Mouse (Mus musculus) heart, postnatal 14 days (tissue): ENCODE results near the gene Rcor1. TPM values are rescaled to one million over a fixed set of nuclear protein-coding genes. Genes with fewer than 3 reads are reported as not detected.

Experiments
- DNase-seq, 2 experiments: peaks; one replicate each; pipeline ENCODE4 v3.0.0; 2021 to 2022
- intact Hi-C: fragments of 180-260 bp; cut with DNase I; formaldehyde crosslinking; loops from one replicate; pipeline ENCODE4 v1.15.1; 2025
- total RNA-seq, 2 experiments: library from RNA; stranded (reverse); gene quantifications; 2 replicates each; pipeline ENCODE4 v1.2.3; 2021

Gene Rcor1
- total RNA-seq, 2 experiments from 2014 or later = 22.0 to 22.3 TPM

DNA sequence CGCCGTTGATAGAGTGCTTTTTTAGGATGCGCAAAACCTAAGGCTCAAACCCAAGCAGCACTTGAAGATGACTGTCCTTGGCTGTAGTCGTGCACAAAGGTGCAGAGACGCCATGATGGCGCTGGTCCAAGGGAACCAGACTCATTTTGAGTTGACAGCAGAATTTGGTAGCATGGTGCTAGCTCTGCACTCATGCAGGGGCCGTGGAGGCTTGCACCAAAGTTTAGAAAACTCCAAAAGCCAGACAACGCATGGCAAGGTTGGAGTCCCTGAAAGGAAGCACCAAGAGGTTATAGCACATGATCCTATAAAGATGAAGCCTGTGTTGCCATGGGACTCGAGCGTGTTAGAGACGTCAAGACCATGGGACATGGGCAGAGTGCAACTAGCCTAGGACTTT is 21.1 kb upstream of the Rcor1 start:
- no peak for DNase-seq
- intact Hi-C loops = no loop called here

DNA sequence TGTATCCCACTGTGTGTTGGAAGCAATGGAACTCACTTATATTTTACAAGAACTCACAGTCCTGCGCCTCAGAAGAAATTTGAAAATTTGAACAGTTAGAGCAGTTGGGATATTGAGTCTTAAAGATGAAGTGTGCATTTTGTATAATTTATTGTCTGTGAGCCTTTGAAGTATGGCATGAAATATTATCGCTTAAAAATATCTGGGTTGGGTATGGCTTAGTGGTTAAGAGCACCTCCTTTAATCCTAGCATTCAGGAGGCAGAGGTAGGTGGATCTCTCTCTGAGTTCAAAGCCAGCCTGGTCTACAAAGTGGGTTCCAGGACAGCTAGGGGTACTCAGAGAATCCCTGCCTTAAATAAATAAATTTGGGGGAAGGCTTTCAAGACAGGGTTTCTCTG is 20.1 kb upstream of the Rcor1 start:
- DNase-seq = no peak
- intact Hi-C loops = no loop called here

DNA sequence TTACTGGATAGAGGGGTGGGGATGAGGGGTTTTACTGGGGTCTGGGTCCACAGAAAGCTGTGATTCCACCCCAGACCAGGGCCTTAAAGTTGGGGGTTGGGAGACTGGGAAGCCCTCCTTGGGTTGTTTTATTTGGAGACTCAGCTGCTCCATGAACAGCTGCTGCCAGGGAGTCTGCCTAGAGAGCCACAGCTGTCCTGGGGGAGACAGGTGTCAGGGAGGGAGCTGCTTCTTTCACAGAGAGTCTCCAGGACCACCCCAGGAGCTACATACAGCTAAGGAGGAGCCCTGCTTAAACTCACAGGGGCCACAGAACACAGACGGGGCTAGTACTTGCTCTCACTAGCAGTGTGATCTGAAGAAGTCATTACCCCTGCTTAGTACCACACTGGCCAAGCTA is 18.0 kb upstream of the Rcor1 start:
- intact Hi-C loops = no loop called here
- no peak for DNase-seq

DNA sequence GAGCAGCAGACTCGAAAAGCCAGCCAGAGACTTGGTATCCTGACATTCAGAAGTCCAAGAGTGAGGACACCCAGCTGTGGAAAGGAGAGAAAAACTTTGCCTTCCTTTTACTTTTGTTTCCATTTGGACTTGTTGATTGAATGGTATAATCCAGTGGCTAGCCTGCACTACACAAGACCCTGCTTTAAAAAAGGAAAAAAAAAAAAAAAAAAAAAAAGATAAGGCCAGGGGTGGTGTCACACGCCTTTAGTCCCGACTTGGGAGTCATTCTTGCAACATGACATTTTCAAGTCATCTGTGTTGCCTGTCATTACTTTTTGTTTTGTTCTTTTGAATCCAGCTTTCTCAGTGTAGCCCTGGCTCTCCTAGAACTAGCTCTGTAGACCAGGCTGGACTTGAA is 17.6 kb upstream of the Rcor1 start:
- DNase-seq = no peak
- intact Hi-C loops = no loop called here

DNA sequence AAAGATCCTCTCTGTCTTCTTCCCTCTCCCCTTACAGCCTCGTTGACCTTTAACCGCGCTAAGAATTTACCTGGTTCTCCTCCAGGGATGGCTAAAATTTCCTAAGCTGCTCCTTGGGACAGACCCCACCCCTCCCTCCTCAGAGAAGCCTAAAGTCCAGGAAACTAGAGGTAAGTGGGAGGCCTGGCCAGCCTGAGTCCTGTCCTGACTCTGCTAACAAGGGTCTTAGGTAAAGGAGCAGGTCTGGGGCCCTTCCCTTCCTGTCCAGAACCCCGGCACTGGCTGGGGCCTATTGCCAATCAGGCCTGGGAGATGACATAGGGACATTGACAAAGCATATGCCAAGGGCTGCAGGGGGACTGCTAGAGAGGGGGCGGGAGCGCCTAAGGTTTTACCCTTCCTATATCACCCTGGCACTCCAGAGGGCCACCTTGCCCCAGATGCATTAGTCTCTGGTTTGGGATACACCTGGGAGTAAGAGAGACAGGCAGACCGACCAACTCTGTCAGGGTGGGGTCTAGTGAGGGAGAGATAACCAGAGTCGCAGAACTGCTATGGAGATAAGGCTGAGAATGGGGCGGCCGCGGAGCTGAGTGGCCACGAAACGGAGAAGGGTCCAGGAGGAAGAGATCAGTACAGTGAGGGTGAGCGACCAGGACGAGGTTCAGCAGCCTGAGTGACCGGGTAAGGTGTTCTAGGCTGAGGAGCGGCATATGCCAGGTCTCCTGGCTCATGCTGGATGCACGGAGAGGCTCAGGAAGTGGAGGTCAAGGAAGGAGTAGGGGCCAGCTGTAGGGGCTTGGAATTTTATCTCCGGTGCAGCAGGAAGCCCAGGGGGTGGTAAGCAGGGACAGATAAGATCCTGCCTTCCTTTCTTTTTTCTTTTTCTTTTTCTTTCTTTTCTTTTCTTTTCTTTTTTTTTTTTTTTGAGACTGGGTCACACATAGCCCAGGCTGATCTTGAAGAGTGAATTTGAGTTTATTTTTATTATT is 10.7 kb upstream of the Rcor1 start:
- no peak for DNase-seq
- intact Hi-C loops = no loop called here

DNA sequence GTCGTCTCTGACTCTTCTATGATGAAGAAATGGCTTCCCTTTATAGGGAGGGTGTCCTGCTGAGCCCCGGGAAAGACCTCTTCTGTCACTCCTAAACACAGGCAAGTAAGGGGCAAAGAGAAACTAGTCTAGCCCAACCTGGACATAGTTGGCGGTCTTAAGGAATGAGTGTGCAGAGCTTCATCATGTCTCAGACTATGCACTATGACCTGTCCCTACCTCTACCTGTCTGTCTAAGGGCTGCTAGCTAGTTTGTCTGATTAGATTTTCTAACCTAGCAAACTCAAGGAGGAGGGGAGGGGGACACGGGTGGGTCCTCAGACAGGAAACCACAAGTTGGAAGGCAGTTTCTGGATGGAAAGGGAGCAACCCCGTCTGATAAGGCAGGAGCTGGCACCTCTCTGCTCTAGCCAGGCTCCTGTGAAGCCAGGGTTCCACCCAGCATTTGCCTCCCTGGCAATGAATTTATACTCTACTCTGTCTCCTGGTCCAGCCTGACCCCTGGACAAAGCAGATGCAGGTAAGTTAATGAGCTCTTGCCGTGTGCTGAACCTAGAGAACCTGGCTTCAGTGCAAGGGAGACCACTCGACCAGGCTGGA is 9.8 kb upstream of the Rcor1 start:
- intact Hi-C loops = no loop called here
- DNase-seq = no peak

DNA sequence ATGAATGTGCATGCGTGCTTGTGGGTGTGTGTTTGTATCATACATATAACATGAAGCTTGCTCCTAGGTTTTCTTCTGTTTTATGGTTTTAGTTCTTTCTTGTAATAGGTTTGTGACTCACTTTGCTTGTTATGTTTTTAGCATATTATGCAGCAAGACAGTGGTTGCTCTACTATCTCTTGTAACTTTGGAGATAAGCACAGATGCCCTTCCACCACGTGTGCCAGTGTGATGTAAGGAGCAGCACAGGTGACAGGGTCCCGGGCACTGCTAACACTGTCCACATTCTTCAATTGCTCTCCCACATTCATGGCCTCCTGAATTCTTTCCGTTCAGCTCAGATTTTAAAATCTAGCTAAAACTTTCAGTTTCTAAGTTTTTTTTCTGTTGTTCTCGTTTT is 6.3 kb upstream of the Rcor1 start:
- DNase-seq = no peak
- intact Hi-C loops = no loop called here

DNA sequence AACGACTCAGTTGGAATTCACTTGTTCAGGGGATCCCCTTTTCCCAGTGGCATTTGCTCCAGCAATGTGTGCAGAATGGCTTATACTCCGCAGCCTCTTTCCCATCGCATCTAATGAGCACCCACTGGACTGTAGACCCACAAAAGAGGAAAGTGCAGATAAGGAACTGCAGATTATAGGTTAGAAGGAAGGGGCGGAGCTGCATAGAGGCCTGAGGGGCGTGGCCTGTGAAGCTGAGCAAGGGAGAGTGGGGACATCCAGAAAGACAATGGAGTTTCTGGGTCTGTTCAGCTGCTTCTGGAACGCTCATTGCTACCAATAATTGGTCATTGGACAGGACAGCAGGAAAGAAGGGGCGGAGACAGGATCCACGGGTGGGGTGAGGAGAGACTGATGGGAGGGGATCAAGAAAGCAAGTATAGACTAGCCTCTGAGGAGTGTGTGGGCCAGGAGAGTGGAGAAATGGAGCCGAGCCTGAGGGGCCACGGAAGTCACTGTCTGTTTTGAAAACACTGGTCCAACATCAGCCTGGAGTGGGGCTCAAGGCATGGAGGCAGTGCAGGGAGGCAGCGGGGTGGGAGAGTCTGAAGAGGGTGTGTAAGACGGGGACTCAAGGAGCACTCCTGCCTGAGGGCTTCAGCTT is 3.8 kb upstream of the Rcor1 start:
- peak; percentile 11 to 22 for DNase-seq
- intact Hi-C loops = no loop called here

DNA sequence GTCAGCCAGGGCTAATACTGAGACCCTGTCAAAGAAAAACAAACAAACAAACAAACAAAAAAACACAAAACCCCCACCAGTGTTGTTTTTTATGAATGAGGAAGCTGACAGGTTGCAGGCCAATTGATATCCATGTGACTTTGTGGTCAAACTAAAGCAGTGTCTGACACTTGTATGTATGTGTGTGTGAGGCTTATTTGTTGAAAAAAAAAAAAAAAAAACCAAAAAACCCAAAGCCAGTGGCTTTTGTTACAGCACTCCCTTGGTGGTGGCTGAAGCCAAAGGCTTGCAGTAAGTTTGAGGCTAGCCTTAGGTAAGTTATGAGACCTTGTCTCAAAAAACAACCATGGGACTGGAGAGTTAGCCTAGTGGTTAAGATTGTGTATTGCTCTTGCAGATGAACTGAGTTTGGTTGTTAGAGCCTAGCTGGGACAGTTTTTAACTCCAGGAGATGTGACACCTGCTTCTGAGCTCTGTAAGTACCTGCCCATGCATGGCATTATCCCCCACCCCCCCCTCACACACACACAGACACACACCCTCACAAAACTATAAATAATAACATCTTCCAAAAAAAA is 2.9 kb upstream of the Rcor1 start:
- intact Hi-C loops = no loop called here
- DNase-seq = no peak

DNA sequence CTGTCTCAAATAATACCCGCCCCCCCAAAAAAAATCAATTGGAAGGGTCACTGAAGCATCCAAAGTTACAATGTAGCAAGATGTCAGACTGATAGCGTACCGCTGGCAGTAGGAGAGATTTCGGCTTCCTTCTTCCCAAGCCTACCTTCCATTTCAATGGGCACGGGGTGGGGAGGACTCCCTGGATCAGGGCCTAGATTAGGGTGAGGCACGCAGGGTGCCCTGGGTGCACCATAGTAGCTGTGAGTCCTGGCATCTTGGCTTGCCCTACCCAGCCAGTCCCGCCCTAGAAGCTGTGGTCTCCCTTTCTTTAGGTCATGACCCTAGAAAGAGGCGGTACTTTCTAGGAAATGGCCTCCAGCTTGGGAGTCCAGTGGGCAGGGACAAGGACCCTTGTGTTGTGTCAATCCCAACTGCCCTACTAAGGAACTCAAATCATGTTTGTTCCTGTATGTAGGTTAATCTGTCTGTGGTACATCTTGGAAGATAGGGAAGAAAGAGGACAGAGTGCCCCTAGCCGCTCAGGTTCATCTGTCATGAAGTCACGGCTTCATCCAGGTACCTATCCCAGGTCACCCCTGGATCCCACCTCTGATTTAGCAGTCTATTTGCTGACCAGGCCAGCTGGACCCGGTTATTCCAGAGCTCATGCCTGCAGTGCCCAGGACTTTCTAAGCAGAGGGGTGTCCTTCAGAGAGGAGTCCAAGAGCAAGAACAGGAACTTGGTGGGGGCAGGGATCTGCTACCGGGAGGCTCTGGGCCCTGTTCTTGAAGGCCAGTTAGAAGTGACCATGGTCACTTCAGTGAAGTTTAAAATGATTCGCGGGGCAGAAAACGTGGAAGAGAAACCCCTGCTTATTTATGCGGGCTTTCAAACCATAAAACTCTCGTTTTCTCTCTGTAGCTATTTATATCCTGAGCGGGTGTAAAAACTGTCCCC is 1.6 kb upstream of the Rcor1 start:
- intact Hi-C loops = loop anchor here (2.0 kb wide), 1 partner anchor 45 kb away; no protein-coding TSS in a partner anchor
- DNase-seq = peak; percentile 29 to 49

DNA sequence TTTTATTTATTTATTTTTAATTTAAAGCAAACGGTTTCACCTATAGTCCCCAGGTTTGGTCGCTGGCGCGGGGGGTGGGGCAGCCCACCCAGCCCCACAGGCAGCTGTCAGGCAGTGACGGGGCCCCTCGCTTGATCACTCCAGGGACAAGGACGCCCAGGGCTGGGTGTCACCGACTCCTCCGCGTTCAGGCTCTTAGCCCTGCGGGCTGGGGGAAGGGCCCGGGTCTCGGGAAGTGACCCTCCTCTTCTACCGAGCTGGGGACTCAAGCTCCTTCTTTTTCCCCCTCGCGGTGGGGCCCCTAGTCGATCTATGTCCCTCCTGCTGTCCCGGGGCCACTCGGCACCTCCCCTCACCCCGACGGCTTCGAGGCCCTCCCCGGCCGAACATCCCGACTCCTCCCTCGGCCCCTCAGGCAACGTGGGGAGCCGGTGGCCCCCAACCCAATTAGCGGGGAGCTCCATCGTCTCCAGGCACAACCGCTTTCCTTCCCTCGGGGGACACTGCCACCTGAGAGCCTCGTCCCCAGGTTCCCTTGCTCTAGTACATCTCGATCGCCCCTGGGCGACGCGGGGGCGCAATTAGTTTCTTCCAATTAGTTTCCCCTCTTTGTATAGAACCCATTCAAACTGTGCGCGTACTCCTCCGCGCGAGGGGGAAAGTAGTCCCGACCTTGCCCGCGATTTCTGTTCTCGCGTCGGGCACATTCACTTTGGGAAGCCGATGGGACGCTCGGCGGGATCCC is 748 bp upstream of the Rcor1 start:
- DNase-seq = peak in 1 of 2 experiments; percentile 62
- intact Hi-C loops = loop anchor here (2.0 kb wide), 1 partner anchor 46 kb away; no protein-coding TSS in a partner anchor

DNA sequence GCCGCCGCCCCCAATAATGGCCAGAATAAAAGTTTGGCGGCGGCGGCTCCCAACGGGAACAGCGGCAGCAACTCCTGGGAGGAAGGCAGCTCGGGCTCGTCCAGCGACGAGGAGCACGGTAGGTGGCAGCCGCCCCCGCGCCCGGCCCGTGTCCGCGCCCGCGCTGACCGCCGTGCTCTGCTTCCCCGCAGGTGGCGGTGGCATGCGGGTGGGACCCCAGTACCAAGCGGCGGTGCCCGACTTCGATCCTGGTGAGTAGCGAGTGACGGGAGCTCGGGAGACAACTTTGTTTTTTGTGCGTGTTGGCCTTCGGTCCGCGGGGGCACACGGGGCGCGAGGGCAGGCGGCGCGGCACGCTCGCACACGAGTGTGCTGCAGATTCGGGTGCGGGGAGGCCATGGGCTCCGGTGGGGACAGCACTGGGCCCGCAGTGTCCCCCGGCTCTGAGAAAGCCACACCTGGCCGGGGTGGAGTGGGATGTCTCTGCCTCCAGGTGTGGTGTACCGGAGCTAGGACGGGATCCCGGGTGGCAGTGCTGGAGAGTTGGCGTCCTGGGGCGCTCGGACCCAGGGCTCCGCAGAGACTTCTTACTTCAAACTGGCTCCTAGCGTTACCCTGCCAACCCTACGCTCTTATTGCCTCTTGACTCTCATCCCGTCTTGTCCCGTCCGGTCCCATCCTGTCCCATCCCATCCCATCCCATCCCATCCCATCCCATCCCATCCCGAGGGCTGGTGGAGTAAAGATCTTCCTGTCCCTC is 800 bp downstream of the Rcor1 start:
- peak; percentile 55 to 62 for DNase-seq
- intact Hi-C loops = loop anchor here (2.0 kb wide), 1 partner anchor 47 kb away; no protein-coding TSS in a partner anchor

DNA sequence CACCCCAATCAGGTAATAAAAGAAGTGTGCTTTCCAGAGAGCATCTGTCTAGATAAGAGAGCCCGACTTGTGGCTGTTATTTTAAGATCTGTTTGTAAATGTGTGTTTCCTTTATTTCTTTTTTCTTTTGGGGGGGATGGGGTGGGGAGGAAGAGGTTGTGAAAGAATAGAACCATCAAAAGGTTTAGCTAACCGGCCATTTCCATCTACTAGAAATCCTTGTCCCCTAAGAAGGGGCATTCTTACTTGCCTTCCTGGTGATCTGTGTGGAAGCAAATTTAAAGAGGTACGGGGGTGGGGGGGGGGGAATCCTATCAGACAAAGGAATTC is 1.3 kb downstream of the Rcor1 start:
- no peak for DNase-seq
- intact Hi-C loops = no loop called here

DNA sequence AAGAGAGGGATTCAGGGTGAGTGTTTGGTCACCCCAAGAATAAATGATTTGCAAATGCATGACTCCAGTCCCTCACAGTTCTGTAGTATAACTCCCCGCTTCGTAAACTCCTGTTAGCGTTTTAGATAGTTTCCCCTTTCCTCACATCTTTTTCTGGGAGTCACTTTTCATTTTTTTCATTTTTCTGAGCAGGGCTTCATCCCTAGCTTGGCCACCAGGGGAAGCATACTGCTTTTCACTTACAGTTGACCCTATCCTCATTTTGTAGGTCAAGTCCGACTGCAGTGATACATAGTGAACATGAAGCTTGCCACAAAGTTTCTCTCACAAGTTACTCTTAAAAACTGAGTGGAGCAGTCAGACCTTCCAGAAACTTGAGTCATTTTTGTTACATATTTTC is 2.0 kb downstream of the Rcor1 start:
- DNase-seq = peak; percentile 10 to 46

DNA sequence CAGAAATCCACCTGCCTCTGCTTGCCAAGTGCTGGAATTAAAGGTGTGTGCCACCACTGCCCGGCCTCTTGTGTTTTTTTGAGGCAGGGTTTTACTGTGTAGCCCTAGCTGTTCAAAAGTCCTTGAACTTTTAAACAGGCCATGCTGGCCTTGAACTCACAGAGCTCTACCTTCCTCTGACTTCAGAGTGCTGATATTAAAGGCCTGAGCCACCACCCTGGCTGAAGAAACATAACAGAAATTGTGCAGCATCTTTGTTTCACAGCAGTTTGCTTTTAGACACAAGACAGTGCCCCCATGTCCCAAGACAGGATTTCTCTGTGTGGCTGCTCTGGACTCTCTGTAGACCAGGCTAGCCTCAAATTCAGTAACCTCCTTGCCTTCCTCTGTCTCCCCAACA is 3.2 kb downstream of the Rcor1 start:
- intact Hi-C loops = no loop called here

More for the DNA sequence above, 2.0 kb downstream of the Rcor1 start:
- intact Hi-C loops = no loop called here

DNA sequence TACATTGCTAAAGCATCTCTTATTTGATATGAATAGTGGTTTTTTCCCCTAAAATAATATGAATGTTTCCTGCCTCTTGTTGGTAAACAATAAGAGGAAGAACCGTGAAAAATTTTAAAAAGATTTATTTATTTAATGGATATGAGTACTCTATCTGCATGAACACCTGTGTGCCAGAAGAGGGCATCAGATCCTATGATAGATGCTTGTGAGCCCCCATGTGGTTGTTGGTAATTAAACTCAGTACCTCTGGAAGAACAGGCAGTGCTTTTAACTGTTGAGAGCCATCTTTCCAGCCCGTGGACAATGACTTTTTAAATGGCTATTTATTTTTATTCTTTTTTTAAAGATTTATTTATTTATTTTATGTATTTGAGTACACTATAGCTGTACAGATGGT is 5.7 kb downstream of the Rcor1 start:
- DNase-seq = no peak
- intact Hi-C loops = no loop called here

More for the DNA sequence above, 3.2 kb downstream of the Rcor1 start:
- DNase-seq = no peak

DNA sequence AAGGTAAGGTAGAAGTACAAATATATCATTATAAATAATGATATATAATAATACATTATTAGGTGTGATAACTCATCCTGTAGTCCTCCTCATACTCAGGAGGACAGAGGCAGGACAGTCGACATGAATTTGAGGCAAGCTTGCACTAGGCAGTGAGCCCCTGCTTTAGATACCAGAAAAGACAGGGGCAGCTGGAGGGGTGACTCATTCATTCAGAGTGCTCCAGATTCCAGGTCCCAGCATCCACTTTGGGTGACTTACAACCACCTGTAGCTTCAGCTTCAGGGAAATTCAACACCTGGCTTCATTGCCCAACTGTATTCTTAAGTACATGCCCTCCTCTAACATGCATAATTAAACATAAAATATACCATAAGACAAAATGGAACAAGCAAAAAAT is 7.7 kb downstream of the Rcor1 start:
- no peak for DNase-seq
- intact Hi-C loops = no loop called here

DNA sequence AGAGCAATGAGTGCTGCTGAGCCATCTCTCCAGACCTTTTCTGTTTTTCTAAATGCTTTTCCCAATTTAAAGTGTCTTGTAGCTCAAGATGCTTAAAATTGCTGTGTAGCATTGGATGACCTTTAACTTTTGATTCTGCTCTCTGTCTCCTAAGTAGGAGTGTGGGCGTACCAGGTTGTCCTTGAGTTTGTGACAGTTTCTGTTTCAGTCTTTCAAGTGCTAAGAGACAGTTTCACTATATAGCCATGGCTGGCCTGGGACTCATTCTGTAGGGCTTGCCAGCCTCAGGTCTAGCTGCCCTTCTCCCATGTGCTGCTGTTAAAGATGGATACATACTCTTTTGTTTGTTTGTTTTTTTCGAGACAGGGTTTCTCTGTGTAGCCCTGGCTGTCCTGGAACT is 9.1 kb downstream of the Rcor1 start:
- intact Hi-C loops = no loop called here
- DNase-seq = no peak
